Mouse (Mus musculus) testis, adult 2 months (tissue): ENCODE data around the gene Cutal.

ENCODE experiments used
- CTCF ChIP-seq: fragments of 200-500 bp; IDR thresholded peaks from 2 replicates; pipeline ENCODE4 v1.5.1; 2012; ENCODE audit warnings: low read depth, mild to moderate bottlenecking, inconsistent platforms, low read length, moderate library complexity; ENCODE audit not compliant: control insufficient read depth, insufficient read depth, insufficient replicate concordance
- POLR2A ChIP-seq: fragments of 200-500 bp; IDR thresholded peaks from 2 replicates; pipeline ENCODE4 v1.6.1; 2012; ENCODE audit warnings: low read depth, mild to moderate bottlenecking, inconsistent platforms, low read length, moderate library complexity; ENCODE audit not compliant: control insufficient read depth

- TF ChIP-seq CTCF (no peak), POLR2A (no peak)
These were observed 19.8 kb downstream of the Cutal start for GRCm38 (mm10) chr2:34893950-34894349.
